Mouse (Mus musculus) small intestine, adult 2 months (tissue): ENCODE measurements around the gene Eef1akmt3.

Source experiments
- CTCF ChIP-seq: fragments of 200-500 bp; IDR thresholded peaks from 2 replicates; pipeline ENCODE4 v1.5.1; 2012; ENCODE audit warnings: low read depth, mild to moderate bottlenecking, control low read depth, inconsistent platforms, low read length, moderate library complexity, mixed read lengths; ENCODE audit not compliant: insufficient replicate concordance, insufficient read length; ENCODE audit errors: extremely low read depth
- POLR2A ChIP-seq: fragments of 200-500 bp; IDR thresholded peaks from 2 replicates; pipeline ENCODE4 v1.6.1; 2012; ENCODE audit warnings: low read depth, mild to moderate bottlenecking, control low read depth, inconsistent platforms, low read length, moderate library complexity

- no peak for TF ChIP-seq POLR2A
- TF ChIP-seq CTCF, result no peak
Measured at GRCm38 (mm10) chr10:127054646-127055045, 13.3 kb upstream of the Eef1akmt3 start.
